Mouse (Mus musculus) forebrain, embryonic 13.5 days (tissue): ENCODE results near the gene Srsf11. TPM values are rescaled to one million over a fixed set of nuclear protein-coding genes. Genes with fewer than 3 reads are reported as not detected.
A peak's percentile ranks its signal among the peaks of the same experiment; 100 is the strongest.

Experiments
- ATAC-seq: fragments of 200-750 bp; cut with Nextera tagmentation; 2 replicates; pipeline ENCODE4 v1.8.0; 2017
- H3K27ac ChIP-seq: fragments of 300-500 bp; sonication (generic); 2 replicates; pipeline ENCODE4 v1.5.1; 2015; ENCODE audit warnings: inconsistent platforms, mild to moderate bottlenecking, moderate library complexity
- H3K27me3 ChIP-seq: fragments of 300-500 bp; sonication (generic); 2 replicates; pipeline ENCODE4 v1.6.1; 2015; ENCODE audit warnings: mild to moderate bottlenecking, inconsistent platforms
- H3K36me3 ChIP-seq: fragments of 300-500 bp; sonication (generic); 2 replicates; pipeline ENCODE4 v1.6.1; 2015; ENCODE audit warnings: mild to moderate bottlenecking, inconsistent platforms; ENCODE audit not compliant: poor library complexity, severe bottlenecking
- H3K4me1 ChIP-seq: fragments of 300-500 bp; sonication (generic); 2 replicates; pipeline ENCODE4 v1.6.1; 2015; ENCODE audit warnings: inconsistent platforms
- H3K4me2 ChIP-seq: fragments of 300-500 bp; sonication (generic); 2 replicates; pipeline ENCODE4 v1.6.1; 2015; ENCODE audit warnings: inconsistent platforms, mild to moderate bottlenecking, moderate library complexity
- H3K4me3 ChIP-seq: fragments of 300-500 bp; sonication (generic); 2 replicates; pipeline ENCODE4 v1.5.1; 2015; ENCODE audit warnings: mild to moderate bottlenecking, inconsistent platforms
- H3K9ac ChIP-seq: fragments of 300-500 bp; sonication (generic); 2 replicates; pipeline ENCODE4 v1.6.1; 2015; ENCODE audit warnings: mild to moderate bottlenecking, inconsistent platforms
- H3K9me3 ChIP-seq: fragments of 300-500 bp; sonication (generic); replicated peaks from 2 replicates; pipeline ENCODE4 v1.6.1; 2016; ENCODE audit warnings: inconsistent platforms
- WGBS: fragments of 180-500 bp; shearing (Covaris S2); methylation state at CpG from one replicate; pipeline ENCODE4 v1.1.7; 2015; 5-methylcytosine and 5-hydroxymethylcytosine counted together
- polyA plus RNA-seq: library from polyadenylated mRNA; unstranded; fragments of >200 nt; fragmentation: Nextera tagmentation; extraction: Ambion mirVana; gene quantifications from 2 replicates; pipeline ENCODE4 v1.2.1, GENCODE M21; 2015

Srsf11 gene
- polyA plus RNA-seq, result 333 and 352 TPM in 2 replicates

DNA sequence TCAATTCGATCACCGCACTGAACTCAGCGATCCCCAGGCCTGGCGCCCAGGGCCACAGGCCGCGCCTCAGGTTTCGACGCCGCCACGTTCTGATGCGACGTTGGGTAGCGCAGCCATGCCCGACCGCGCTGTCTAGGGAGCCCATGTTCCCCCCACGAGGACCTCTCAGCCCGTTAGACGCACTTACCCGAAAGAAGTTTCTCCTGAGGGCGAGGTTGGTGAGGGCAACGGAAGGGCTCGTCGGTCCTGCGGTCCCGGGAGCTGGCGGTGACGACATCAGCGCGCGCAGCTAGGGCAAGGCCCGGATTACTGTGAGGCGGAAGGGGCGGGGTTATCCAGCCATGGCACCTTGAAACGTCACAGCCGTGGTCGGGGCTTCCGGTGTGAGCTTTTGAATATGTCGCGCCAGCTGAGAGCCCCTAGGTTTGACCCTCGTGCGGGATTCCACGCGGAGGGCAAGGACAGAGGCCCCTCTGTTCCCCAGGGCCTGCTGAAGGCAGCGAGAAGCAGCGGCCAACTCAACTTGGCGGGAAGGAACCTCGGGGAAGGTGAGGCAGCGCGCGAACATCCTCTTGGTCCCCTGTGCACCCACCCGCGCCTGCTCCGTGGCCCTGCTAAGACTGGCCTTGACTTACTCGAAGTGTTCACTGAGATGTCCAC lies at the start of gene Srsf11, which contains the start of gene Lrrc40:
Gene Srsf11, minus strand, starts transcription at position 311 of the 660 bp plus-strand sequence.
Gene Lrrc40, plus strand, starts transcription at position 334 of the 660 bp plus-strand sequence.
- peak within 1 kb of the TSS; percentile 73 for H3K4me2 ChIP-seq
- peak; percentile 97 for ATAC-seq
- under 1% methylated on average over 55 of the region's 55 CpGs for WGBS
- H3K9ac ChIP-seq, result peak within 1 kb of the TSS; percentile 86
- no peaks in the 10 kb centered on the region for H3K27me3 ChIP-seq
- H3K27ac ChIP-seq, result peak within 1 kb of the TSS; percentile 73
- peaks cover 32% of the 10 kb centered on the region for H3K4me1 ChIP-seq
- no peaks in the 10 kb centered on the region for H3K9me3 ChIP-seq
- H3K4me3 ChIP-seq, result peak within 1 kb of the TSS; percentile 66
- H3K36me3 ChIP-seq, result no peaks in the 10 kb centered on the region

DNA sequence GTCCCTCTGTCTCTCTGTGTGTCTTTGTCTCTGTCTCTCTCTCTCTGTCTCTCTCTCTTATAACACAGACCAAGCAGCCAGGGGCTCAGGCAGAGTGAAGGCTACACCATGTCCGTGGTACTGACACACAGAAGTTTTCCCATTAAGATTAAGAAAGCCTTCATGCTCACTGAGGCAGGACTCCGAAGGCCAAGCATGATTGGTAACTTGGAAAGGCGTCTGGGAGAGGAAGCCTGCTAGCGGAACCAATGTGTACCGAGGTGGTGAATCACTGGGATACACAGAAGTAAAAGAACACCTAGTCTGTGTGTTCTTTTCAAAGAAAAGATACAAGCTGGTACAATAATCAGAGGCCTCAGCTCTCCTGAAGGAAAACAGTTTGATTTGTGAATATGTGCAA lies 41.4 kb upstream of the Srsf11 start:
- Histone ChIP-seq H3K4me2 (no peak overlapping the region), H3K9me3 (no peaks in the 10 kb centered on the region), H3K27ac (no peak overlapping the region), H3K4me3 (no peak overlapping the region), H3K27me3 (no peaks in the 10 kb centered on the region), H3K4me1 (no peaks in the 10 kb centered on the region), H3K9ac (no peak overlapping the region), H3K36me3 (no peaks in the 10 kb centered on the region)
- 76% methylated on average over 5 of the region's 5 CpGs for WGBS
- no peak for ATAC-seq

DNA sequence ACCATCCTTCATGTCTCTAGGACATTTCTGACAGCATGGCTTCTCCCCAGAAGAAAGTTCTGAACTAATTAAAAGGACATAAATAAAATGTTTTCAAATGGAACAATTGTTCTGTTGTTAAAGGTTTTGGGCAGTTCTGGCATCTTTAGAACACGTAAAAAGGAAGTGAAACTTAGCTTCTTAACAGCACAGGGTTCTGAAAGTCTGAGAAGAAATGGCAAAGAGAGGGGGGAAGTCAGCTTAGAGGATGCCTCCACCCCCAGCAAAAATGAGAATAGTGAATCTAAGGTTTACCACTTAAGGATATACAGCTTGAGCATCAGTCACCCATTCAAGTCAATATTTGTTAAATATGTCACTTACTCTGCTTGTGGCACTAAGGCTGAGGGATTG lies 40.9 kb upstream of the Srsf11 start:
- Histone ChIP-seq H3K27ac (no peak overlapping the region), H3K27me3 (no peaks in the 10 kb centered on the region), H3K9me3 (no peaks in the 10 kb centered on the region), H3K4me2 (no peak overlapping the region), H3K36me3 (no peaks in the 10 kb centered on the region), H3K9ac (no peak overlapping the region), H3K4me3 (no peak overlapping the region), H3K4me1 (no peaks in the 10 kb centered on the region)
- no peak for ATAC-seq
- WGBS, result 52% methylated on average over 1 of the region's 1 CpGs

DNA sequence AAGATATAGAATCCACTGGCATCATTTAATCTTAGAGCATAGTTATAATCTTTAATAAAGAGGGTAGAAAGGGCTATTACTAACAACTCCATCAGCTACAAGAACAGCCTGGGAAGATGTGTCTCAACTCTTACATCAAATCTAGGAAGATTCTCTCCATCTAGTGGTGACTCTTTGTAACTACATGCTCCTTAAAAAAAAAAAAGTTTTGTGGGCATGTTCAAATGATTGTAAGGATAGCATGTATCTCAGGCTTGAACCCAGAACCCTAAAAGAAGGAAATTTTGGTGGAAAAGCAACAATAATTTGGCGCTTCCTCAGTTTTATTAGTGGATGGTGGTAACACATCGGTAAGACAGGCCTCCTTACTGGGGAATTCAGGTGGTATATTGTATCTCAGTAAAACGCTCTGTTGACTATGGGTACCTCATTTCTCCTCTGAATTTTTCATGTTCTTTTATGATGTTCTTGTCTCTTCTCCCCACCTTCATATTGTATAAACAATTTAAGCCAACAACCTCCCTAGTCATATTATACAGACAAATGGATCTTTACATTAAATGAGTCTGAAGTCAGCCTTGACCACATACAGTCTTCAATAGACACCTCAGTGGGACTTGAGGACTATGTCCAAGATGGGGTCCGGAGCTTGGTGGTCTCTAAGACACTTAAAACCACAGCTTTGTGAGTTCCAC lies 40.4 kb upstream of the Srsf11 start:
- no peak overlapping the region for H3K4me2 ChIP-seq
- no peaks in the 10 kb centered on the region for H3K27me3 ChIP-seq
- H3K27ac ChIP-seq, result no peak overlapping the region
- H3K9me3 ChIP-seq, result no peaks in the 10 kb centered on the region
- peak; percentile 25; the same call in 1 of the 2 replicates for ATAC-seq
- no peak overlapping the region for H3K9ac ChIP-seq
- WGBS, result 44% methylated on average over 4 of the region's 4 CpGs
- H3K36me3 ChIP-seq, result no peaks in the 10 kb centered on the region
- H3K4me1 ChIP-seq, result no peaks in the 10 kb centered on the region
- no peak overlapping the region for H3K4me3 ChIP-seq

DNA sequence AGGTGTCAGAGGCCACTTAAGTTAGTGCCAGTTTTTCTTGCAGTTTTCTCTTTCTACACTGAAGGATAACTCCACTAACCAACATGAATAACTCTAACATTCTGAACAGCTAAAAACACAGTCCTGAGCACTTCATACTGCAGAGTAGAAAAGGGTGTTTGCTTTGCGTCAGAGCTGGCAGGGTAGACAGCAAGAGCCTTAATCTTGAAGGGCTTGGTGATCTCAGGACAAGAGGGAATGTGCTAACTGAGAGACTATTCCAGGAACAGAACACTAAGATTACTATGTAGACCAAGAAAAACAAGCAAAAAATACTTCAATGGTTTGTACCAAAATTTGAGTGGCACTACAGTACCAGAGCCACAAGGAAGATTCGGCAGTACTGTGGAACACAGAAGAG lies 38.6 kb upstream of the Srsf11 start:
- ATAC-seq, result no peak
- no peak overlapping the region for H3K4me2 ChIP-seq
- WGBS, result 87% methylated on average over 2 of the region's 2 CpGs

DNA sequence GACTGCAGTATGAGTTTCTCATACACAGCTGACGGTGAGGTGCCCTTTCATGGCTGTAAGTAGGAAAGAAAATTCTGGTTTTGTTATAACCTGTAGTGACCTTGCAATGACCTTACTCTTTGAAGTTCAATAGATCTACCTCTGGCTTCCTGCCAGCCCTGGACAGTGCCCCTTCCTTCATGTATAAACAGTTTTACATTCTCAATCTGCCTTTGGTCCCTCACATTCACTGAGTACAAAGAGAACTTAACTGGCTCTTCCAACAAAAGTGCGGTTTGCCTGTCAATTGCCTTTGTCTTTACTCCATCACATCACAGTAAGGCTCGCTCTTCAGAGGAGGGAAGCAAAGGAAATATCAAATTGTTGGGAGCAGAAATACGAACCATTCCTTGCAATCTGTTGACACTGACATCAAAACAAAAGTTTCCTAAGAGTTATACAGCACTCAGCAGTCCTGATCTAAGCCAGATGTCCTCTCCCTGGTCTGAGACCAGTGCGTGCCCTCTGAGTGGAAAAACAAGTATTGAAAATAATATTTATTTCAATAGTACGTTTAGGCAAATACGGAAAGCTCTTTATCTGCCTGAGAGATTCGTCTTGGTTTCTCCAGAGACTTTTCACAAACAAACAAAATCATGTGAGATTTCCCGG lies 32.3 kb upstream of the Srsf11 start:
- Histone ChIP-seq H3K4me2 (no peak overlapping the region), H3K36me3 (peaks cover 19% of the 10 kb centered on the region), H3K4me3 (no peak overlapping the region), H3K27me3 (no peaks in the 10 kb centered on the region), H3K9me3 (no peaks in the 10 kb centered on the region), H3K9ac (no peak overlapping the region), H3K27ac (no peak overlapping the region), H3K4me1 (no peaks in the 10 kb centered on the region)
- 69% methylated on average over 9 of the region's 9 CpGs for WGBS
- ATAC-seq, result no peak

More for the DNA sequence above, 38.6 kb upstream of the Srsf11 start:
- Histone ChIP-seq H3K27ac (no peak overlapping the region), H3K4me1 (no peaks in the 10 kb centered on the region), H3K9me3 (no peaks in the 10 kb centered on the region), H3K36me3 (no peaks in the 10 kb centered on the region), H3K27me3 (no peaks in the 10 kb centered on the region), H3K4me3 (no peak overlapping the region), H3K9ac (no peak overlapping the region)

DNA sequence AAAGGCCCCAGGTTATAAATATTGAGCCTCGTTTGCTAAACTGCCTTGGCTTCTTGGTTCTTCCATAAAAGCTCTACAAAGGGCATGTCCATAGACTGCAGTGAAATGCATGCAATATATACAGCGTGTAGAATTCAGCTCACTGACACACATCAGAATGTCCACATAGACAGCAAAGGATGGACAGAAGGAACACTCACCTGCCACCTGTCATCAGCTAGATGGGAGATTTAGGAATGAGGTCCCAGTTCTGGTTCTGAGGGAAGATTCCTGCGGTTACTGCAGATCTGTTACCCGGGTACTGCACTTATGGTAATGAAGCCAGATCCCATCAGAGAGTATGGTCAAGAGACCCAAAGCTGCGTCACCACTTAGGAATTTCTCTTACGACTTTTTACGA lies 31.5 kb upstream of the Srsf11 start:
- H3K4me3 ChIP-seq, result no peak overlapping the region
- H3K27me3 ChIP-seq, result no peaks in the 10 kb centered on the region
- H3K4me2 ChIP-seq, result no peak overlapping the region
- H3K9ac ChIP-seq, result no peak overlapping the region
- H3K9me3 ChIP-seq, result no peaks in the 10 kb centered on the region
- H3K4me1 ChIP-seq, result no peaks in the 10 kb centered on the region
- 88% methylated on average over 7 of the region's 7 CpGs for whole genome bisulfite sequencing
- no peak overlapping the region for H3K27ac ChIP-seq
- H3K36me3 ChIP-seq, result peaks cover 22% of the 10 kb centered on the region
- no peak for ATAC-seq

DNA sequence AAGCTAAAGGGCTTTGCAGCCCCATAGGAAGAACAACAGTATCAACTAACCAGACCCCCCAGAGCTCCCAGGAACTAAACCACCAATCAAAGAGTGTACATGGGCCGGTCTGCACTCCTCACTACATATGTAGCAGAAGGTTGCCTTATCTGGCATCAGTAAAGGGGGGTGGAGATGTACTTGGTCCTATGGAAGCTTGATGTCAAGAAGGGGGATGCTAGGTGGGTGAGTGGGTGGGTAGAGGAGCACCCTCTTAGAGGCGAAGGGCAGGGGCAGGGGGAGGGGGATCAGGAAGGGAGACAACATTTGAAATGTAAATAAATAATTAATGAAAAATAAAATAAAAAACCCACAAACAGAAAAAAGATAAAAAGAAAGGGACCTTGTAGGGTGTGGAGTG lies 28.8 kb upstream of the Srsf11 start:
- H3K27ac ChIP-seq, result no peak overlapping the region
- no peak for ATAC-seq
- H3K4me3 ChIP-seq, result no peak overlapping the region
- peaks cover 29% of the 10 kb centered on the region for H3K36me3 ChIP-seq
- no peaks in the 10 kb centered on the region for H3K4me1 ChIP-seq
- H3K4me2 ChIP-seq, result no peak overlapping the region
- H3K9ac ChIP-seq, result no peak overlapping the region
- no peaks in the 10 kb centered on the region for H3K9me3 ChIP-seq
- H3K27me3 ChIP-seq, result no peaks in the 10 kb centered on the region
- WGBS, result 91% methylated on average over 2 of the region's 2 CpGs

DNA sequence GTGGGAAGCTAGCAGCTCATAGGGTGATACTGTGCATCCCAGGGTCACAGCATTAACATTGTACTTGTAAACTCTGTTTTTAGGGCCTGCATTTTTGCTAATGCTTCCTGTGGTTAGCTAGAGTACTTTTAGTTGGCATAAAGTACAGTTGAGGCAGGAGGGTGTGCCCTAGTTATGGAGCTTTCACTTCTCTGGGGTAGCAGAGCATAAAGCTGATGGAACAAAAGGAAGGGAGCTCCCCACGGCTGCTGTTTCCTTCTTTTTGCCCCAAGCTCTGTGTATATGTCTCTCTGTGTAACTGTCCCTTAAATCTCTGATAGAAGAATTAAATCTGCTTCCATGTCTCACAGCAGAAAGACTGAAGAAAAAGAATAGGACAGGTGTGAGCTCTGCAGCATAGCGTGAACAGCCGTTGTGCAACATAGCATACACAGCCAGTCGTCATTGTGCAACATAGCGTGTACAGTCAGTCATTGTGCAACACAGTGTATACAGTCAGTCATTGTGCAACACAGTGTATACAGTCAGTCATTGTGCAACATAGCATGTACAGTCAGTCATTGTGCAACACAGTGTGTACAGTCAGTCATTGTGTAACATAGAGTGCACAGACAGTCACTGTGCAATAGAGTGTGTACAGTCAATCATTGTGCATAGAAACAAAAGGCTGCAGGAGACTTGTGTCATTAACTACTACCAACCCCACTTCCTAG lies 25.5 kb upstream of the Srsf11 start:
- 0 out of 2 replicates have a peak, but pooled peaks have one; percentile 50 for ATAC-seq
- H3K4me1 ChIP-seq, result no peaks in the 10 kb centered on the region
- H3K27ac ChIP-seq, result no peak overlapping the region
- 91% methylated on average over 5 of the region's 5 CpGs for WGBS
- no peak overlapping the region for H3K4me2 ChIP-seq
- H3K9ac ChIP-seq, result no peak overlapping the region
- H3K4me3 ChIP-seq, result no peak overlapping the region
- peaks cover 44% of the 10 kb centered on the region for H3K36me3 ChIP-seq
- no peaks in the 10 kb centered on the region for H3K27me3 ChIP-seq
- H3K9me3 ChIP-seq, result no peaks in the 10 kb centered on the region

DNA sequence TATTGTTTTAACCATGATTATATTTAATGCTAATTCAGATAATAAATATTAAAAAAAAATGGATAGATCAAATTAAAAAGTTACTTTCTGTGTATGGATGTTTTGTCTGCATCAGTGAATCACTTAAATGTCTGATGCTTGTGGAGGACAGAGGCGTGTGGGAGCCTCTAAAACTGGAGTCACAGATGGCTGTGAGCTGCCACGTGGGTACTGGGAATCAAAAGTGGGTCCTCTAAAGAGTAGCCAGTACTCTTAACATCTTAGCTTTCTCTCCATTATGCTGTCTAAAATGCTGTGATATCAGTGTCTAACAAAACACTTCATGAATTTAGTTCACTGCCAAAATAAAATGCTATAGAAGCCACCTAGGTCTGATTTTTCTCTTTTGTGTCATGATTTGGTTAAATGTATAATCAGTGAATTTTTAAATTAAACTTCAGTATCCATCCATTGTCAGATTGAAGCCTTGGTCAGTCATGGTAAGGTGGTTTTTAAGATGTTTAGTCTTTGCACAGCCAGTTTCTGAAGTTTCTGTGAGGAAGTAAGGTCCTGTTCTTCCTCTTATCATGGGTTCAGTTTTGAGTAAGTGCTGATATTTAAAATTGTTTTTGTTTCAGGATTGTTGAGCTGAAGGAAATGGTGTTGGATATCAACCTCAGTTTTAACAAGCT lies 24.3 kb upstream of the Srsf11 start:
- Histone ChIP-seq H3K4me1 (no peaks in the 10 kb centered on the region), H3K9ac (no peak overlapping the region), H3K9me3 (no peaks in the 10 kb centered on the region), H3K4me3 (no peak overlapping the region), H3K27ac (no peak overlapping the region), H3K4me2 (no peak overlapping the region), H3K27me3 (no peaks in the 10 kb centered on the region), H3K36me3 (peaks cover 53% of the 10 kb centered on the region)
- ATAC-seq, result no peak
- WGBS, result 91% methylated on average over 2 of the region's 2 CpGs

DNA sequence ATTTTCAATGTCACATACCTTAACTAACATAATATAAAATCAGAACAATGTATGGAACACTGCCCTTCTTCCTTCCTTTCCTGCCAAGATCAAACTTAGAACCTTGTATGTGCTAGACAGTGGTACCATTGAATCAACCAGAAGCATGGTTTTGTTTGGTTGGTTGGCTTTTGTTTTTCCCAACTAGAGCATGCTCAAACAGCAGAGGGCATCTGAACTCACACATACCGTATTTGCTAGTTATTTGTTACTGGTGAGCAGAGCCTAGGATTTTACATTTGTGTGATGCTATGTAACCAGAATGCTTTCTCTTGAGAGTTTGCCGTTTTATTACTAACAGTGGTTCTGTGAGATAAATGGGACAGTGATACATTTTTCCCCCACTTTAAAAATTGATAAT lies 13.1 kb upstream of the Srsf11 start:
- no peak overlapping the region for H3K27ac ChIP-seq
- H3K9me3 ChIP-seq, result no peaks in the 10 kb centered on the region
- no peaks in the 10 kb centered on the region for H3K4me1 ChIP-seq
- ATAC-seq, result no peak
- H3K9ac ChIP-seq, result no peak overlapping the region
- H3K36me3 ChIP-seq, result peaks cover 30% of the 10 kb centered on the region
- H3K4me3 ChIP-seq, result no peak overlapping the region
- H3K4me2 ChIP-seq, result no peak overlapping the region
- no peaks in the 10 kb centered on the region for H3K27me3 ChIP-seq
- WGBS, result 84% methylated on average over 2 of the region's 2 CpGs
